Mouse (Mus musculus) heart, postnatal 14 days (tissue): Measurements from ENCODE around the gene Foxp1. TPM values are rescaled to one million over a fixed set of nuclear protein-coding genes. Genes with fewer than 3 reads are reported as not detected.
A peak's percentile ranks its signal among the peaks of the same experiment; 100 is the strongest.

Experiments
- DNase-seq, 2 experiments: peaks; one replicate each; pipeline ENCODE4 v3.0.0; 2021 to 2022
- intact Hi-C: fragments of 180-260 bp; cut with DNase I; formaldehyde crosslinking; loops from one replicate; pipeline ENCODE4 v1.15.1; 2025
- total RNA-seq, 2 experiments: library from RNA; stranded (reverse); gene quantifications; 2 replicates each; pipeline ENCODE4 v1.2.3; 2021

Gene Foxp1
- total RNA-seq, 2 experiments from 2014 or later, result 38.5 to 53.2 TPM

DNA sequence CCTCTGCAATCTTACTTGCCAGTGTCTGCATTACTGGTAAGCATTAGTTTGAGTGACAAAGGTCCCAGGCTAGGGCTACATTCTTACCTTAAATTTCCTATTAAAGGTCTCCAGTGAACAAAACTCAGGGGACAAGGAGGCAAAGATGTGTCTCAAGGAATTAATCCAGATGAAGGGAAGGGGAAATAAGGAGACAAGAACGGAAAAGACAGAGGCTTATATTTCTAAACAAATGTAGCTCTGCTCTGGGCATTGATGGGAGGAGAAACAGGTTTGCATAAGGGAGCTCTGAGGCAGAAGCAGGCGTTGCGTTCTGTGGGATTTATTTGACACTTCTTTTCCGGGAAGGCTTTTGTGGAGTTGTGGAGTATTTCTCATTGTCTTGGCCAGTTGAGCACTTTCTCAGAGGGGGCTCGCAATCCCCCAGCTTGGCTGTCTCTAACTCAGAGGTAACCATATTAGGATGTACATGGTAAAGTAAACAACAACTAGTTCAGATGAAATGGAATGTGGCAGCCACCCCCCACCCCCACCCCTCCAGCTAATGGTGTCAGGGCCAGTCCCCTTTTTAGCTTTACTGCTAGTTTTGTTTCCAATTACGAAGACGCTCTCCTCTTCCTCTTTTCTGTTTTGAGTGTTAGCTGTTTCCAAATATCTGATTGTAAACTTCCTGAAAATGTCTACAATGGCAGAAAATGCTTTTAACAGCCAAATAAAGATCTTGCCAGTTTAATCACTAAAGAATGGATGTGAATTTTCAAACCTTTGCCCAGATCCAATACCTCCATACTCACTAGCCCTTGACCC, 317.5 kb downstream of the Foxp1 start:
- no peak for DNase-seq
- intact Hi-C loops, result loop anchor here (5.0 kb wide), 2 partner anchors 148 to 233 kb away; no protein-coding TSS in a partner anchor

- peak in 1 of 2 experiments; percentile 27 for DNase-seq
- intact Hi-C loops, result loop anchor here (5.0 kb wide), 2 partner anchors 147 to 232 kb away; no protein-coding TSS in a partner anchor
Observed at GRCm38 (mm10) chr6:99204052-99204779, 318.3 kb downstream of the Foxp1 start.

- intact Hi-C loops, result loop anchor here (5.0 kb wide), 2 partner anchors 146 to 231 kb away; no protein-coding TSS in a partner anchor
- DNase-seq, result no peak
Observed at GRCm38 (mm10) chr6:99203231-99203630, 319.3 kb downstream of the Foxp1 start.

DNA sequence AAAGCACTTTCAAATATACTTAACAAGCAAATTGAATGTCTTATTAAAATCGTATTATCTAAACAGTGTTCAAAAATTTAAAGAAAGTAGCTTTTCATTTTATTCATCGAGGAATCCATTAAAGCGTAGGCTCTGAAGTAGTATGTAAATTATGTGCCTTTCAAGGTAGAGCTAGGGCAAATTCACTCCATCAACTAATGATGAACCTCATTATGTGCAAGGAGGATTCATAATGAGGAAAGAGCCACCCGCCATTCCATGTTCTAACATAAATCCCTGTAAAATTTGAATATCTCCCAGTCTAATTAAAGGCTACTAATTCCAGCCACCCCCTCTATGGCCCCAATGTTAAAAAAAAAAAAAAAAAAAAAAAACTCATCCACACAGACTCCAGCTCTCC, 319.7 kb downstream of the Foxp1 start:
- no peak for DNase-seq
- intact Hi-C loops, result loop anchor here (5.0 kb wide), 2 partner anchors 145 to 230 kb away; no protein-coding TSS in a partner anchor

- intact Hi-C loops, result loop anchor here (5.0 kb wide), 2 partner anchors 144 to 229 kb away; no protein-coding TSS in a partner anchor
- DNase-seq, result no peak
Observed at GRCm38 (mm10) chr6:99201271-99201705, 321.2 kb downstream of the Foxp1 start.

DNA sequence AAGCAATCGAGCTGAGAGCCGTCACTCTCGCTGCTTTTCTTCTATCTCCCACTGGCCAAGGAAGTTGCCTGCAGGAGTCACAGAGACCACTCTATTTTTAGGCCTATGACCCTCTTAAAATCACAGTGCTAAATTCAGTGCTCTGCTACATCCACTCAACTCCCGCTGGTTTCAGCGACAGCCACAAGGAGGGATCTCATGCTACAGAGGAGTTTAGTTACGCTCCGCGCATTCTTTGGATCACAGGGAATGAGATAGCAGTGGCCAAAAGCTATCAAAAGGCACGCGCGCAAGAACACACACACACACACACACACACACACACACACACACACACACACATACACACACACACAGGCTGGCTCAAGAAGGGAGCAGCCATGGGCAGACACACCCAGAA, 321.9 kb downstream of the Foxp1 start:
- intact Hi-C loops, result loop anchor here (5.0 kb wide), 2 partner anchors 143 to 228 kb away; no protein-coding TSS in a partner anchor
- DNase-seq, result peak in 1 of 2 experiments; percentile 35

DNA sequence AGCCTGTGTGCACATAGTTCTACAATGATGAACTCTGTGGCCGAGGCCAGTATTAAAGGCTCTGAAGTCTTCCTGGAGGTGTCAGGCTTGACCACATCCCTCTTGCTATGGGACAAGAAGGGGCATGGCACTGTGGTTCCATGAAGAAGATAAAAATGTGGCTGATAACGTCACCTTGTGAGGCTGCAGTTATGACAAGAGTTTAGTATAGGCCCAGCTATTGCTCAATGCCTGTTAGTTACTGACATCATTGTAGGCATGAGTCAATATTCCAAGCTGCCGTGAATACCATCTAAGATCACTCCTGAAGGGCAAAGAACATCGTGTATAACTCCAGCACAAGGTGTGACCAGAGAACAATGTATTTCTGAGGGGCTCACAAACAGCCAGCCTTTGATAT, 323.2 kb downstream of the Foxp1 start:
- no peak for DNase-seq

DNA sequence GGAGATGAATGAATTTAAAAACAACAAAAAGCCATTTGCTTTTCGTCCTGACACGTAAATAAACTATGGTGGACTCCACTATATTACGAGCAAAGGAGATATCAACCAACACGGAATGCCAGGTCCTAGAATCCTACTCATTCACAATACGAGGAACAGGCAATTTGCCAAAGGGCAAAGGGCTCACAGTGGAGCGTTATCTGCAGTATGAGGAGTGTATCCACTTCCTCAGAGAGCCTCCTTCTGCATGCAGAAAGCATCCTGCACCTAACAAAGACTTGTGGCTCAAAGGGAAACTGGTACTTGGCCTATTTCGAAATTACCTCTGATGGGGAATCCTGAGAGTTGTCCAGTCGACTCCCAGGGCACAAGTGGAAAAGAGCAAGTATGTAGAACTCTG, 328.8 kb downstream of the Foxp1 start:
- peak in 1 of 2 experiments; percentile 37 for DNase-seq
- intact Hi-C loops, result no loop called here

More for the DNA sequence above, 323.2 kb downstream of the Foxp1 start:
- intact Hi-C loops, result loop anchor here (5.0 kb wide), 1 partner anchor 102 kb away; no protein-coding TSS in a partner anchor

- no peak for DNase-seq
- intact Hi-C loops, result no loop called here
Observed at GRCm38 (mm10) chr6:99191636-99192137, 330.8 kb downstream of the Foxp1 start.

DNA sequence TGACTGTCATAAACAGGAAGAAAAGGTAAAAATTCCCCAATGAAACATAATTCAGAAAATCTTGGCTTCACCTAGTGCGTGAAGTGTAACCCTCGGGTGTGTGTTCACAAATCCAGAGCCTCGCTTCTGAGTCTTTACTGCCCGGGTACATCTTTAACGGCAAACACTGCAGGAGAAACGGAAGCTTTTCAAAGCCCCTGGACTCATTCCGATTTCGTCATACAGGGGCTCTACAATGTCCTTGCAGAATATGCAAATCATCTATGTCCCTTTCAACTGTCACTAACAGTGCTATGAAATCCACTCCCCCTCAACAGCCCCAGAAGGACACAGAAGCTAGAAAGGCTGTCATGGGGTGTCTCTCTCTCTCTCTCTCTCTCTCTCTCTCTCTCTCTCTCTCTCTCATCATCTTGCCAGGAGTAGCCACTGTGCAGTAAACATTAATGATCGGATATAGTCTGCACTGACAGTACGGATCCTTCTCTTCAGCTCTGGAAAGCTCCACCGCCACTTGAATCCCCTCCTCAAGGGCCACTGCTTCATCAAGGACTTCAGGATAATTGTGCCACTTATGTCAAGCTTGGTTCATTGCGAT, 331.4 kb downstream of the Foxp1 start:
- intact Hi-C loops, result no loop called here
- no peak for DNase-seq

DNA sequence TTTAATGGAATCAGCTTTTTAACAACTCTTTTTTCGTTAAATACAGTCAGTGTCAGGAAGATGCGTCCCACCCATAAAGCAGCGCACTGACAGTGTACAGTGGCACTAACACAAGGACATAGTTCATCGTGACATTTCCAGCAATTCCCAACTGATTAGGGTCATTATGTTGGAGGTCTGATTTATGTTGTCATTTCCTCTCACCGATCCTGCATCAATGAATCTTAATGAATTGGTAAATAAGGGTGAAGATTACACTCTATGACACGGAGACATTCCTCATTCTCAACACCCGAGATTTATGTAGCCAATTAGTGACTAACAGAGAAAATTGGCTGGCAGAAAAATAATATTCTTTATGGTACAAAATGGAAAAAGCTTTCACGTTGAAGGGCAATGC, 332.6 kb downstream of the Foxp1 start:
- no peak for DNase-seq
- intact Hi-C loops, result no loop called here

DNA sequence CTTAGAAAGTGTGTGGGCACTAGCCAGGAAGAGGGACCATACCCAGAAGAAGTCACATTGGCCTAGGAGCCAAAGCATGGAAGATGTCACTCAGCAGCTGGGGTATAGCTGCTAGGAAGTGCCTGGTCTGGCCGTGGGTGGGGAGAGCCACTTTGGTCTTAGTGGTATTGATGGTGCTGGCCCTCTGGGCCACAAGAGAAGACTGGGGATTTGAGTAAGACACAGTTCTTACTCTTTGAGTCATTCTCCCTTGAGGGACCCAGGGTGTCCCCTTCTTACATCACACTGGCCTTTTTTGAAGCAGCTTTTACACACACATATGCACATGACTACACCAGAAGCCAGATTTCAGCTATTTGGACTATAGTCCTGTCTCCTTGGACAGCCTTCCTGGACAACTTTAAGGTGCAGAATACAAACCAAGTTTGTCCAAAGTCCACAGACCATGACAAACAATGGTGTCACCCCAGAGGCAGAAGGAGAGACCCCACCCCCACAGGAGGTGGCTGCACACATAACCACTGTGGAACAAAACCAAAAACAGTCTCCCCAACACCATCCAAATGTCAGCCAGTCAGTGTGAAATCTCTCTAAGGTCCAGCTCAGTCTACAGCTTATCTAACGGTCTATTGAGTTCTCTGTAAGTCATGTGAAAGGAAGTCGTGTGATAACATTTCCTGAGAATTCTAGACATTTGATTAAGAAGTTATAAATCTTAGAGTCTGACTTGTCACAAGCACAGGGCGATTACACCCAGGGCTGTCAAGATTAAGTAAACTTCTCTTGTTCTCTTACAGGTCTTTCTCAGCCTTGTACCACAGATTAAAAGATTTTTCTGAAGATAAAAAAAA, 333.9 kb downstream of the Foxp1 start:
- DNase-seq, result no peak
- intact Hi-C loops, result no loop called here

- DNase-seq, result no peak
- intact Hi-C loops, result no loop called here
Observed at GRCm38 (mm10) chr6:99187914-99188313, 334.6 kb downstream of the Foxp1 start.

DNA sequence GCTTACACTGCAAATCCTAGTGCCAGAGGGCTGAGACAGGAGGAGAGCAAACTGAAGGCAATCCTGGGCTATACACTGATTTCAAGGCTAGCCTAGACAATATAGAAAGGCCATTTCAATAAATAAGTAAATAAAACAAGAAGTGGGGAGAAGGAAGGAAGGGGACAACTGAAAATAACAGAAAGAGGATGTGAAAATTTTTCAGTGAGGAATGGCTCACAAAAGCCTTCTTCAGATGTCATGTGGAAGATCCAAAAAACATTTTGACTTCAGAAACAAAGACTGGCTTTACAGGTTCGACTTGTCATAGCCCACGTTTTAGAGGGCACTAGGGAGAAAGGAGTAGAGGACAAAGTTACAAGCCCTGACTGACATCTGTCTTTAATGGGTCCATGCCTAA, 335.1 kb downstream of the Foxp1 start:
- no peak for DNase-seq
- intact Hi-C loops, result no loop called here

DNA sequence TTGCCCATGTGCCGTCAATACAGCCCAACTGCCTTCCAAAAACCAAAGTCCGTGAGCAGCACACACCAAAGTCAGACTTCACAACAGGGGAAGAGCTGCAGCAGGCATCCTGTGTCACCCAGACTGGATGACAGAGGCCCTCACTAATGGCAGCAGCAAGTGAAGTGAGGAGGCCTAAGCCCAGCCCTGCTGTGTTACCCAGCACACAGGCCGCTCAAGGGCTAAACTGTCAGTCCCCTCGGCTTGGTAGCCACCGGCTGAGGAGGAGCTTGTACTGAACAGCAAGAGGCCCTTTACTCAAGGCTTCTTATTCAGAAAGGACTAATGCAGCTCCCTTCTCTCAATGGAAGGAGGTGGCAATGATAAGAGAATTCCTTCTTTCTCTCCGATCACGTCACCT, 336.0 kb downstream of the Foxp1 start:
- intact Hi-C loops, result no loop called here
- no peak for DNase-seq

- no peak for DNase-seq
- intact Hi-C loops, result no loop called here
Observed at GRCm38 (mm10) chr6:99185797-99186196, 336.7 kb downstream of the Foxp1 start.

- intact Hi-C loops, result no loop called here
Observed at GRCm38 (mm10) chr6:99184051-99184450, 338.5 kb downstream of the Foxp1 start.

DNA sequence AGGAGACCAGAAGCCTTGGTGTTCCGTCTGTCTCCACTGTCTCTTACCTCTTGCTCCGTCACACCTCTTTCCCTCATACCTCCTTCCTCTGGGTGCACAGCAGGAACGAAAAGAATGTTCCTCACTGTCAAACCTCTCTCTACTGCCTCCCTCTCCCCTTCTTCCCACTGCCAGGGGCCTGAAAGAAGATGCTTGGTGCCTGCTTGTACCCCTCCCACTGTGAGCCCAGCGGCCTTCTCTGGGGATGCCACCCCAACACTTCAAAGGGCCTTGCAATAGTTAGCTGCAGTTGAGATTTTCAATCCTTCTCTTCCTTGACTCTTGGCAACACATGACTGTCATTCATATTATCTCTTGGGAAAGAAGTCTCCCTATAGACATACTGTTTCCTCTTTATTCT, 339.7 kb downstream of the Foxp1 start:
- DNase-seq, result no peak
- intact Hi-C loops, result no loop called here

More at GRCm38 (mm10) chr6:99184051-99184450, 338.5 kb downstream of the Foxp1 start:
- no peak for DNase-seq

- intact Hi-C loops, result no loop called here
Observed at GRCm38 (mm10) chr6:99176216-99176615, 346.3 kb downstream of the Foxp1 start.

GRCm38 (mm10) chr6:99175377-99175776, 347.1 kb downstream of the Foxp1 start:
- DNase-seq, result peak; percentile 18 to 34
- intact Hi-C loops, result no loop called here

More at GRCm38 (mm10) chr6:99176216-99176615, 346.3 kb downstream of the Foxp1 start:
- no peak for DNase-seq
